Mouse (Mus musculus) cortical plate, adult 2 months (tissue): Measurements from ENCODE around the gene Supt4a. TPM values are rescaled to one million over a fixed set of nuclear protein-coding genes. Genes with fewer than 3 reads are reported as not detected.

Experiments used
- H3K27ac ChIP-seq: fragments of 200-500 bp; 2 replicates; pipeline ENCODE4 v1.5.1; 2012; ENCODE audit warnings: low read length, control low read depth, inconsistent platforms; ENCODE audit not compliant: insufficient read depth
- H3K4me1 ChIP-seq: fragments of 200-500 bp; 2 replicates; pipeline ENCODE4 v1.6.1; 2011; ENCODE audit warnings: low read length; ENCODE audit not compliant: control insufficient read depth, insufficient read depth
- H3K4me3 ChIP-seq: fragments of 200-500 bp; 2 replicates; pipeline ENCODE4 v1.5.1; 2011; ENCODE audit warnings: mild to moderate bottlenecking, low read length, control low read depth; ENCODE audit not compliant: insufficient read depth
- CTCF ChIP-seq: fragments of 200-500 bp; IDR thresholded peaks from 2 replicates; pipeline ENCODE4 v1.5.1; 2011; ENCODE audit warnings: mild to moderate bottlenecking, control low read depth, low read length; ENCODE audit not compliant: insufficient read depth; ENCODE audit errors: extremely low read depth
- POLR2A ChIP-seq: fragments of 200-500 bp; IDR thresholded peaks from 2 replicates; pipeline ENCODE4 v1.6.1; 2011; ENCODE audit warnings: mild to moderate bottlenecking, low read length, control low read depth; ENCODE audit not compliant: insufficient read depth; ENCODE audit errors: extremely low read depth
- polyA plus RNA-seq: library from polyadenylated mRNA; depleted of rRNA; stranded (reverse); fragments of >200 nt; gene quantifications from 2 replicates; pipeline ENCODE4 v1.2.3, GENCODE M21; 2012

Gene Supt4a
- polyA plus RNA-seq, 1 experiment: 154 TPM

- no peak overlapping the region for H3K27ac ChIP-seq
- no peak overlapping the region for H3K4me3 ChIP-seq
- TF ChIP-seq CTCF (no peak), POLR2A (no peak)
- peaks cover 2% of the 10 kb centered on the region; the same call in 1 of the 2 replicates for H3K4me1 ChIP-seq
These were observed 33.1 kb upstream of the Supt4a start for GRCm38 (mm10) chr11:87704289-87704688.

DNA sequence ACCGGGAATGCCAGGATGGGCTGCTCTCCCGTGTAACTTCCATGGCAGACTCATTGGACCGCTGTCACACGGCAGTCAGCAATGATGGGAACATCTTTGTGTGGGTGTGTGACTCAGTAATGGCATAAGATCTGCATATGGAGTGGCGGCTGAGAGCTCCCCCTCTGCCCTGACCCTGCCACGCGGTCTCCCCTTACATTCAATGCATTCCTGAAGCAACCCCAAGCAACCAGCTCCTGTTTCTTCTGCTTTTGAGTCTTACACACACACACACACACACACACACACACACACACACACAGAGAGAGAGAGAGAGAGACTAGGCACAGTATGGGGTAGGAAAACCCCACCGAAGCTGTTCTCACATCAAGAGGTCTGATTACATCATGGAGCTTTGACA, 29.8 kb upstream of the Supt4a start:
- TF ChIP-seq CTCF (no peak), POLR2A (no peak)
- Histone ChIP-seq H3K27ac (no peak overlapping the region), H3K4me1 (peaks cover 4% of the 10 kb centered on the region; the same call in 1 of the 2 replicates)

GRCm38 (mm10) chr11:87708979-87709378, 28.4 kb upstream of the Supt4a start:
- TF ChIP-seq POLR2A (no peak), CTCF (no peak)
- Histone ChIP-seq H3K4me1 (peaks cover 4% of the 10 kb centered on the region; the same call in 1 of the 2 replicates), H3K4me3 (no peak overlapping the region), H3K27ac (no peak overlapping the region)

More for the DNA sequence above, 29.8 kb upstream of the Supt4a start:
- no peak overlapping the region for H3K4me3 ChIP-seq

DNA sequence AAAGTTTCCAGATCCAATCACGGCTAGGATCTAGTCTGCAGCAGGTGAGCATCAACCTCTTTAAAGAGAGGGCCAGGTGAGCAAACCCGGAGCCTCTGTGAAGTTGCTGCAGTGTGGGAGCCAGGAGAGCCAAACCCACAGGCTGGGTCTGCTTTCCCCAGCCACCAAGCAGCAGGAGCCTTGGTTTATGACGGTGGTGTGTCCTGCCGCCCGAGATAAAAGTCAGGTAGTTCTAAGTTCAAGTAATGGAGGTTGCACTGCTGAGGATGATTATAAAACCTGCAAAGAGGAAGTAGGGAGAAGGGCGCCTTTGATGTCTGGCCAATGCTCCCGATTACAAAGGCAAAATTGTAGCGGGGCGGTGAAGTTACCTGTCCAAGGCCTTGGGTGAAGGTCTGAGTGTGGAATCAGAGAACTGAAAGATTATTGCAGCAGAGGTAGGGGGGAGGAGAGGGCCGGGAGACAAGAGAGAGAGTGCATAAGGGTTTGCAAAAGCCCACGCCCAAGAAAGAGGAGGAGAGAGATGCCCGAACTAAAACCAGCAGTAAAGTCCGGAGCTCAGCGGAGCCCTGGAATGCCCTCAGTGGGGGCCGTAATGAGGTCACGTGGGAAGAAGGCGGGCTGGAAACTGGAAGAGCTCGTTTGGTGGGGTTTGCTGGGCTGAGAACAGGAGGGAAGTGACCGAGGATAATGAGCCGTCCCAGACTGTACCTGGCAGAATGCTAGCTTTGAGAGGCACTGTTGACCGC, 27.7 kb upstream of the Supt4a start:
- TF ChIP-seq POLR2A (no peak), CTCF (no peak)
- peaks cover 4% of the 10 kb centered on the region; the same call in 1 of the 2 replicates for H3K4me1 ChIP-seq
- no peak overlapping the region for H3K4me3 ChIP-seq
- H3K27ac ChIP-seq: no peak overlapping the region

- TF ChIP-seq CTCF (no peak), POLR2A (no peak)
- H3K27ac ChIP-seq: no peak overlapping the region
- H3K4me1 ChIP-seq: peaks cover 4% of the 10 kb centered on the region; the same call in 1 of the 2 replicates
- no peak overlapping the region for H3K4me3 ChIP-seq
These were observed 27.1 kb upstream of the Supt4a start for GRCm38 (mm10) chr11:87710262-87710615.

GRCm38 (mm10) chr11:87712188-87712587, 25.2 kb upstream of the Supt4a start:
- no peak for TF ChIP-seq CTCF
- TF ChIP-seq POLR2A: no peak
- no peak overlapping the region for H3K4me3 ChIP-seq
- no peak overlapping the region for H3K27ac ChIP-seq
- H3K4me1 ChIP-seq: peaks cover 4% of the 10 kb centered on the region; the same call in 1 of the 2 replicates

DNA sequence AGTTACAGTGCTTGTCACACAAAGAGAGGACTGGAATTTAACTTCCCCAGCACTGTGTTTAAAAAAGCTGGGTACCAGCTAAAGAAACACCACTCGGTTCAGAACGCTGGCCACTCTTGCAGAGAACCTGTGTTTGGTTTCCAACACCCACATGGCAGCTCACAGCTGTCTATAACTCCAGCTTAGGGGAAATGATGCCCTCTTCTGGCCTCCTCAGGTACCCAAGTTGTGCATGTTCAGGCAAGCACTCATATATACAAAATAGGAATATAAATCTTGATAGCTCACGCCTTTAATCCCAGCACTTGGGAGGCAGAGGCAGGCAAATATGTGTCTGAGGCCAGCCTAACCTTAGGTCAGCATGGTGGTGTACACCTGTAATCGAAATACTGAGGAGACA, 21.4 kb upstream of the Supt4a start:
- no peaks in the 10 kb centered on the region for H3K4me1 ChIP-seq
- no peak for TF ChIP-seq POLR2A
- no peak for TF ChIP-seq CTCF
- no peak overlapping the region for H3K27ac ChIP-seq
- H3K4me3 ChIP-seq: no peak overlapping the region

GRCm38 (mm10) chr11:87719526-87719925, 17.8 kb upstream of the Supt4a start:
- no peaks in the 10 kb centered on the region for H3K4me1 ChIP-seq
- H3K4me3 ChIP-seq: no peak overlapping the region
- no peak overlapping the region for H3K27ac ChIP-seq
- no peak for TF ChIP-seq POLR2A
- TF ChIP-seq CTCF: no peak

DNA sequence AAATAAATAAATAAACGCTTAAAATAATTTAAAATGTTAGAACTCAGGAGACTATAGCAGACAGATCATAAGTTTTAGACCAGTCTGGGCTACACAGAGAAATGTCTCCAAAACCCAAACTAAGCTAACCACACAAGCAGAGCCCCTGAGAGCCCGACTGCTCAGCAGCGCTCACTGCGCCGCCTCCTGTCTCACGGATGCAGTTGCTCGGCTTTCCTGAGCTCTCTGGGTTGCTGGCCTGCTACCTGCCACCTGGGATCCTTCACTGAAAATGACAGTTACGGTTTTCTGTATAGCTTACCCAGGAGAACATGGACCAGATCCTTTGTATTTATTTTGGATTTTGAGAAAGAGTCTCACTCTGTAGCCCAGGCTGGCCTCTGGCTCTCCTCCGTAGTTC, 17.0 kb upstream of the Supt4a start:
- TF ChIP-seq CTCF: no peak
- TF ChIP-seq POLR2A: no peak
- Histone ChIP-seq H3K4me3 (no peak overlapping the region), H3K4me1 (no peaks in the 10 kb centered on the region), H3K27ac (no peak overlapping the region)

GRCm38 (mm10) chr11:87720839-87721238, 16.5 kb upstream of the Supt4a start:
- no peaks in the 10 kb centered on the region for H3K4me1 ChIP-seq
- no peak overlapping the region for H3K27ac ChIP-seq
- no peak overlapping the region for H3K4me3 ChIP-seq
- TF ChIP-seq POLR2A: no peak
- TF ChIP-seq CTCF: no peak
